Mouse (Mus musculus): Measurements from ENCODE around the gene Gpbp1l1. TPM values are rescaled to one million over a fixed set of nuclear protein-coding genes. Genes with fewer than 3 reads are reported as not detected.
A peak's percentile ranks its signal among the peaks of the same experiment; 100 is the strongest.

Gene Gpbp1l1
- total and polyA plus RNA-seq, 3 experiments: 31.3 to 60.2 (median 34.7) TPM

DNA sequence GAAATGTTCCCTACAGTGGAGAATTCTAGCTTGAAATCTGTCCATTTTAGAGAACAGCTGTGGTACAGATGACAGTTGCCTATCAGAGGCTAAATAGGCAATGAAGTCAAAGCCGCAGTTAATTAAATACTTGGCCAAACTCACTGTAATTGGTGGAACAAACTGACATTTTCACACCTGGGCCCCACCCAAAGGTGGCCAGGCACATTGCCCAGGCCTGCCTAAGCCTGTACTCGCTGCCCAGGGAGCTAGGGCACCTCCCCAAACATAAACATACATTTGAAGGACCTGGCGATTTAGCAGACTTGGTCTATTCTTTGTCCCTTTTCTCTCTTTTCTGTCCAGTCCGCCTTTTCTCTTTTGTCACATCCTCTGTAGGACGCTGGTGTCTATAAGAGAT, 38.9 kb downstream of the Gpbp1l1 start, which contains the start of gene Ccdc17:
Ccdc17 (plus strand) TSS at position 276 of the 400 bp plus-strand sequence.
- DNase-seq (ENCODE audit: extremely low read depth): peak; percentile 39
- TF ChIP-seq KAT2A (IDR thresholded peaks at IDR 0.05; ENCODE audit: insufficient replicate concordance, low read length): no peak
- TF ChIP-seq CTCF (conservative IDR thresholded peaks at IDR 0.05 in 1 of 2, IDR thresholded peaks at IDR 0.05 in 1 of 2; ENCODE audit: low read depth in 2 of 2, low read length in 2 of 2): peak in 1 of 2 experiments; percentile 53; a peak in 2 of 4 replicates
- TF ChIP-seq RAD21 (IDR thresholded peaks at IDR 0.05; ENCODE audit: low read depth, low read length): peak; percentile 17
- peak; percentile 36 for TF ChIP-seq SMC3 (IDR thresholded peaks at IDR 0.05; ENCODE audit: low read depth, low read length)
- H3K9me3 ChIP-seq (replicated peaks; ENCODE audit: low read length): peaks cover 2% of the 10 kb centered on the region
- in situ Hi-C loops (cut with MboI; ENCODE audit: low pct_ligation_motif_present, low pct_unique_long_range_greater_than_20kb, low sequenced_read_pairs): no loop called here
- H3K79me2 ChIP-seq (replicated peaks; ENCODE audit: control insufficient read depth, extremely low read depth, insufficient read depth, poor library complexity, severe bottlenecking): peaks cover 6% of the 10 kb centered on the region
- peak within 1 kb of the TSS; percentile 93 for H3K9ac ChIP-seq (ENCODE audit: insufficient read depth, low read depth)
- dilution Hi-C loops (cut with MboI; ENCODE audit: extremely low pct_ligation_motif_present, extremely low pct_unique_long_range_greater_than_20kb, low sequenced_read_pairs): no loop called here
- H3K4me2 ChIP-seq (ENCODE audit: insufficient read depth, low read depth, poor library complexity, severe bottlenecking): peak within 1 kb of the TSS; percentile 58
- H3K4me3 ChIP-seq (replicated peaks in 1 of 3; ENCODE audit: low read depth in 2 of 3, low read length in 2 of 3, poor library complexity in 1 of 3): peak within 1 kb of the TSS; percentile 80 to 90 (median 82)
- peaks cover 0 to 24% of the 10 kb centered on the region in 2 experiments; a peak in 2 of 4 replicates for H3K4me1 ChIP-seq (ENCODE audit: control insufficient read depth in 1 of 2, insufficient read depth in 2 of 2)
- peaks cover 39 to 60% of the 10 kb centered on the region in 2 experiments for H3K36me3 ChIP-seq (replicated peaks in 1 of 2; ENCODE audit: control insufficient read depth in 1 of 2, insufficient read depth in 1 of 2, low read length in 1 of 2)
- H3K27ac ChIP-seq (ENCODE audit: insufficient read depth, low read depth): peak within 1 kb of the TSS; percentile 95
- H3K27me3 ChIP-seq (replicated peaks): no peaks in the 10 kb centered on the region

DNA sequence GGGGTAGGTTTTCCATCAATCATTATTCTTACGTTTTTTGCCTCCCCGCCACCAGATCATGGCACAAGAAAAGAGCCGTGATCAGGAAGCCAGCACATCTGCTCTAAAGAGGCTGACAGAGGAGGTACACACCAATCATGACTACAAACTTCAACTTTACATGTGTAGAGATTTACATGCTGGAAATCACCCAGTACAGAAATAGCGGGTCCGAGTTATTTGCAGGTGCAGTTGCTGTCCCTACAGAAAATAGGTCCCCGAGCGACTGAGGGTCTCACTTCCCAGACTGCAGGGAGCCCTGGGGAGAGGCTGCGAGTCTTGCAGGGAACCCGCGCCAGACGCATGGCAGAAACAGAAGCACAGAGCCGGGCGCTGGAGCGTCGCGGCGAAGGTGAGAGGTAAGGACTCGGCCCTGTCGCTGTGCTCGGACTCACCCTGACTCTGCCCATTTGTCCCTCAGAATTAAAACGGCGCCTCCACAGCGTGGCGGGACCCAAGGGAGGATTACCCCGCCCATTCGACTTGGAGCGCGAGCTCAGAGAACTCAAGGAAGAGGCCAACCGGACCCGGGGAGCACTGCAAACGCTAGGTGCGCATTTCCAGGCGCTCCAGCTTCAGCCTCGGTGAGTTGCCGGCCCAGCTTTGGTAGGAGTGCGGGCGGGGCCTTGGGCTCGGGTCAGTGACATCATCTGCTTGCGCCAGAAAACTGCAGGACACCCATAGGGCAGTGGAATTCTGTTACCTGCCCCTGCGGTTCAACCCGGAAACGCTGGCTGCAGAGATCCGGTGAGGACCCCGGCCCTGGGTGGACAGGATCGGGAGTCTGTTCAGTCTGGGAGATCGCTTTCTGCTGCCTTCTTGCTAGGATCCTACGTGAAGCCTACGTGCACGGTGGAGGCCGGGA, 39.8 kb downstream of the Gpbp1l1 start:
- H3K4me3 ChIP-seq (replicated peaks in 1 of 3; ENCODE audit: low read depth in 2 of 3, low read length in 2 of 3, poor library complexity in 1 of 3): peak overlapping the region; percentile 80 to 90 (median 82)
- peaks cover 6% of the 10 kb centered on the region for H3K79me2 ChIP-seq (replicated peaks; ENCODE audit: control insufficient read depth, extremely low read depth, insufficient read depth, poor library complexity, severe bottlenecking)
- H3K27me3 ChIP-seq (replicated peaks): no peaks in the 10 kb centered on the region
- peaks cover 2% of the 10 kb centered on the region for H3K9me3 ChIP-seq (replicated peaks; ENCODE audit: low read length)
- peak overlapping the region; percentile 92 for H3K4me2 ChIP-seq (ENCODE audit: insufficient read depth, low read depth, poor library complexity, severe bottlenecking)
- H3K4me1 ChIP-seq (ENCODE audit: control insufficient read depth in 1 of 2, insufficient read depth in 2 of 2): peaks cover 0 to 24% of the 10 kb centered on the region in 2 experiments; a peak in 2 of 4 replicates
- peak; percentile 93 for DNase-seq (ENCODE audit: extremely low read depth)
- peak overlapping the region; percentile 93 for H3K9ac ChIP-seq (ENCODE audit: insufficient read depth, low read depth)
- in situ Hi-C loops (cut with MboI; ENCODE audit: low pct_ligation_motif_present, low pct_unique_long_range_greater_than_20kb, low sequenced_read_pairs) (no loop called here), dilution Hi-C loops (cut with MboI; ENCODE audit: extremely low pct_ligation_motif_present, extremely low pct_unique_long_range_greater_than_20kb, low sequenced_read_pairs) (no loop called here)
- H3K36me3 ChIP-seq (replicated peaks in 1 of 2; ENCODE audit: control insufficient read depth in 1 of 2, insufficient read depth in 1 of 2, low read length in 1 of 2): peaks cover 40 to 61% of the 10 kb centered on the region in 2 experiments
- peak overlapping the region; percentile 95 for H3K27ac ChIP-seq (ENCODE audit: insufficient read depth, low read depth)
- 0 out of 2 replicates have a peak, but pooled peaks have one; percentile 26 for TF ChIP-seq JUND (conservative IDR thresholded peaks at IDR 0.05; ENCODE audit: low read depth, low read length)
- TF ChIP-seq NELFE (IDR thresholded peaks at IDR 0.05; ENCODE audit: low read depth, low read length): peak; percentile 84
- peak; percentile 72 for TF ChIP-seq ZMIZ1 (IDR thresholded peaks at IDR 0.05; ENCODE audit: low read depth, low read length)
- TF ChIP-seq CHD1 (IDR thresholded peaks at IDR 0.05; ENCODE audit: low read depth, low read length): peak; percentile 79; the same call in 1 of the 2 replicates
- TF ChIP-seq MAX (IDR thresholded peaks at IDR 0.05; ENCODE audit: low read length): peak; percentile 59
- TF ChIP-seq GABPA (IDR thresholded peaks at IDR 0.05; ENCODE audit: insufficient replicate concordance, low read depth, low read length): peak; percentile 22; the same call in 1 of the 2 replicates
- TF ChIP-seq MEF2A (IDR thresholded peaks at IDR 0.05; ENCODE audit: borderline replicate concordance, low read depth, low read length): peak; percentile 94
- 0 out of 2 replicates have a peak, but pooled peaks have one; percentile 10 for TF ChIP-seq EP300 (IDR thresholded peaks at IDR 0.05; ENCODE audit: low read length)
- 0 out of 2 replicates have a peak, but pooled peaks have one; percentile 9 for TF ChIP-seq MAFK (IDR thresholded peaks at IDR 0.05; ENCODE audit: insufficient replicate concordance, low read length)
- TF ChIP-seq MXI1 (IDR thresholded peaks at IDR 0.05; ENCODE audit: low read depth, low read length): peak; percentile 85
- TF ChIP-seq ZKSCAN1 (IDR thresholded peaks at IDR 0.05; ENCODE audit: borderline replicate concordance, low read depth, low read length): no peak
- TF ChIP-seq USF1 (IDR thresholded peaks at IDR 0.05; ENCODE audit: low read depth, low read length): no peak
- TF ChIP-seq CTCF (conservative IDR thresholded peaks at IDR 0.05 in 1 of 2, IDR thresholded peaks at IDR 0.05 in 1 of 2; ENCODE audit: low read depth in 2 of 2, low read length in 2 of 2): no peak
- TF ChIP-seq USF2 (conservative IDR thresholded peaks at IDR 0.05; ENCODE audit: low read depth, low read length): no peak
- no peak for TF ChIP-seq ZNF384 (IDR thresholded peaks at IDR 0.05; ENCODE audit: low read depth, low read length)
- no peak for TF ChIP-seq SMC3 (IDR thresholded peaks at IDR 0.05; ENCODE audit: low read depth, low read length)
- no peak for TF ChIP-seq ZC3H11A (IDR thresholded peaks at IDR 0.05; ENCODE audit: low read depth, low read length)
- TF ChIP-seq CHD2 (IDR thresholded peaks at IDR 0.05; ENCODE audit: low read length): peak; percentile 26; the same call in 1 of the 2 replicates
- TF ChIP-seq ETS1 (conservative IDR thresholded peaks at IDR 0.05; ENCODE audit: low read depth, low read length): peak; percentile 32
- peak; percentile 66; the same call in 1 of the 2 replicates for TF ChIP-seq UBTF (IDR thresholded peaks at IDR 0.05; ENCODE audit: low read depth, low read length)
- TF ChIP-seq PAX5 (IDR thresholded peaks at IDR 0.05; ENCODE audit: low read length): no peak
- TF ChIP-seq HCFC1 (IDR thresholded peaks at IDR 0.05; ENCODE audit: low read depth, low read length): peak; percentile 86
- peak; percentile 81 for TF ChIP-seq POLR2A (IDR thresholded peaks at IDR 0.05; ENCODE audit: low read depth, low read length)
- no peak for TF ChIP-seq RAD21 (IDR thresholded peaks at IDR 0.05; ENCODE audit: low read depth, low read length)
- peak; percentile 96 for TF ChIP-seq SIN3A (IDR thresholded peaks at IDR 0.05; ENCODE audit: low read length)
- peak; percentile 71 for TF ChIP-seq TCF12 (IDR thresholded peaks at IDR 0.05; ENCODE audit: low read depth, low read length)
- TF ChIP-seq POLR2AphosphoS2 (IDR thresholded peaks at IDR 0.05; ENCODE audit: low read depth, low read length): peak; percentile 82
- TF ChIP-seq RCOR1 (conservative IDR thresholded peaks at IDR 0.05; ENCODE audit: low read depth, low read length): 0 out of 2 replicates have a peak, but pooled peaks have one; percentile 36

Data from CH12.LX (cell line).